ENCODE assay signal across 31 mouse cellular contexts in the genomic region with DNA sequence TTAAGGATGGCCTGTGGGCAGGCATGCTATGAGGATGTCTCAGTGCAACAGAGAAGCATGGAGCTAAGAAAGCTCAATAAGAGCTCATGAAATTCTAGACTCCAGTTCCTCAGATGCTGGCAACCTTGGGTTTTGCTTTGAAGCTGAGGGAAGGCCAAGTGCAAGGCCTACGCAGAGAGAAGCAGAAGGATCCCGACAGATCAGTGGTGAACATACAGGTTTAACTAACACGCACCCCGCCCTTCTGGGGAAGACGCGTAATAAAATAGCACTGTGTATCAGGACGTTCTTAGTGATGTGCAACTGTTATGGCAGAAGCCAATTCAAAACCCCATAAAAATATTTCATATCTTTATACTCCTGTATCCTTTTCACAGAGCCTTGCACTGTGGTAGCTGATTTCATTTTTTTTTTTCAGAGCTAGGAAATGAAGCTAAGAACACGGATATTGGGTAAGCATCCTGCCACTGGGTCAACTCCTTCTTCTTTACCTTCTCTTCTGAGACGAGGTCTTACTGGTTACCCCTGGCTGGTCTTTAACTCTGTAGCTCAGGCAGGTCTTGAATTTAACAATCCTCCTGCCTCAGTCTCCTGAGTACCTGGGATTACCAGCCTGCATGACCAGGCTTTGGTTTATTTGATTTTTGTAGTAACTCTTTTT. TPM values are rescaled to one million over a fixed set of nuclear protein-coding genes. Genes with fewer than 3 reads are reported as not detected.
A peak's percentile ranks its signal among the peaks of the same experiment; 100 is the strongest.
DNase-seq lines count a peak whose midpoint lies in the region; ATAC-seq and TF ChIP-seq lines count a peak whose summit lies in the region.
"Had no signal": no experiment of that assay in that cellular context is flagged by ENCODE, and none has a peak within 500 bp of the region (broad histone marks: within the 10 kb centered on the region; RNA-seq: fewer than 3 reads in every experiment).

No protein-coding gene starts in this region.

- H3K4me3 ChIP-seq in embryonic facial prominence, embryonic 15.5 days (replicated peaks) = no peak overlapping the region
- H3K4me3 ChIP-seq in embryonic facial prominence, embryonic 10.5 days = no peak overlapping the region
- no peak overlapping the region for H3K4me3 ChIP-seq in midbrain, embryonic 11.5 days (ENCODE audit: low read depth, low read length)
- H3K4me3 ChIP-seq in midbrain, embryonic 10.5 days = no peak overlapping the region
- no peak overlapping the region for H3K4me3 ChIP-seq in bone marrow, adult 2 months (replicated peaks; ENCODE audit: control insufficient read depth, low read depth, low read length)
- no peak overlapping the region for H3K4me3 ChIP-seq in kidney, adult 2 months (ENCODE audit: insufficient read depth, low read depth, low read length)
- H3K4me3 ChIP-seq: forebrain, embryonic 13.5 days; heart, embryonic 12.5 days; hindbrain, embryonic 13.5 days; limb, embryonic 13.5 days; liver, embryonic 12.5 days; midbrain, embryonic 13.5 days; neural tube, embryonic 13.5 days; stomach, embryonic 15.5 days had no signal

- no peak overlapping the region for H3K27ac ChIP-seq in embryonic facial prominence, embryonic 15.5 days (replicated peaks)
- H3K27ac ChIP-seq in embryonic facial prominence, embryonic 10.5 days (replicated peaks) = no peak overlapping the region
- no peak overlapping the region for H3K27ac ChIP-seq in midbrain, embryonic 11.5 days (ENCODE audit: low read depth, low read length)
- H3K27ac ChIP-seq in midbrain, embryonic 10.5 days (replicated peaks) = no peak overlapping the region
- H3K27ac ChIP-seq in bone marrow, adult 2 months (ENCODE audit: control insufficient read depth, insufficient read depth, low read depth, low read length, poor library complexity) = peak overlapping the region; percentile 81
- H3K27ac ChIP-seq in kidney, adult 2 months (ENCODE audit: insufficient read depth, low read depth, low read length) = no peak overlapping the region
- H3K27ac ChIP-seq: forebrain, embryonic 13.5 days; hindbrain, embryonic 13.5 days; limb, embryonic 13.5 days; liver, embryonic 12.5 days; macrophage; midbrain, embryonic 13.5 days; neural tube, embryonic 13.5 days; stomach, embryonic 15.5 days had no signal

- no peak for DNase-seq in embryonic facial prominence, embryonic 10.5 days (ENCODE audit: low spot score)
- peak; percentile 31 for DNase-seq in midbrain, embryonic 11.5 days (ENCODE audit: low spot score, missing footprints)
- DNase-seq in midbrain, embryonic 10.5 days (ENCODE audit: low spot score) = no peak
- no peak for DNase-seq in kidney, adult 2 months
- DNase-seq: B cell, adult 2 months; cerebellum, adult 18-20 months; cerebellum, postnatal 10 days; gastrocnemius, postnatal 25 days; heart, adult 18-20 months; heart, postnatal 4 days; kidney, adult 9 months; kidney, postnatal 10 days; lung, adult 18-20 months; retina, postnatal 1 day; right cerebral cortex, postnatal 14 days; thymus, adult 18-20 months; thymus, postnatal 25 days had no signal

- H3K27me3 ChIP-seq in embryonic facial prominence, embryonic 15.5 days = no peaks in the 10 kb centered on the region
- no peaks in the 10 kb centered on the region for H3K27me3 ChIP-seq in embryonic facial prominence, embryonic 10.5 days (replicated peaks; ENCODE audit: low read depth, poor library complexity, severe bottlenecking)
- no peaks in the 10 kb centered on the region for H3K27me3 ChIP-seq in midbrain, embryonic 11.5 days (ENCODE audit: control insufficient read depth, insufficient read depth, low read length)
- no peaks in the 10 kb centered on the region for H3K27me3 ChIP-seq in midbrain, embryonic 10.5 days (ENCODE audit: low read depth, poor library complexity, severe bottlenecking)
- no peaks in the 10 kb centered on the region for H3K27me3 ChIP-seq in kidney, adult 2 months (replicated peaks; ENCODE audit: control insufficient read depth, insufficient read depth, low read length)
- H3K27me3 ChIP-seq: forebrain, embryonic 13.5 days; heart, embryonic 12.5 days; hindbrain, embryonic 13.5 days; limb, embryonic 13.5 days; liver, embryonic 12.5 days; midbrain, embryonic 13.5 days; neural tube, embryonic 13.5 days; stomach, embryonic 15.5 days had no signal

- no peak for TF ChIP-seq POLR2A in bone marrow, adult 2 months (IDR thresholded peaks at IDR 0.05; ENCODE audit: borderline replicate concordance, control insufficient read depth, low read depth, low read length)
- TF ChIP-seq POLR2A in kidney, adult 2 months (IDR thresholded peaks at IDR 0.05; ENCODE audit: low read depth, low read length) = no peak

- no peak overlapping the region for H3K4me2 ChIP-seq in embryonic facial prominence, embryonic 15.5 days (replicated peaks)
- no peak overlapping the region for H3K4me2 ChIP-seq in midbrain, embryonic 11.5 days
- H3K4me2 ChIP-seq: forebrain, embryonic 13.5 days; heart, embryonic 12.5 days; hindbrain, embryonic 13.5 days; limb, embryonic 13.5 days; liver, embryonic 12.5 days; midbrain, embryonic 13.5 days; neural tube, embryonic 13.5 days; stomach, embryonic 15.5 days had no signal

- no peaks in the 10 kb centered on the region for H3K36me3 ChIP-seq in embryonic facial prominence, embryonic 15.5 days
- H3K36me3 ChIP-seq in embryonic facial prominence, embryonic 10.5 days (replicated peaks) = no peaks in the 10 kb centered on the region
- H3K36me3 ChIP-seq in midbrain, embryonic 11.5 days (ENCODE audit: control insufficient read depth, insufficient read depth, low read length) = no peaks in the 10 kb centered on the region
- no peaks in the 10 kb centered on the region for H3K36me3 ChIP-seq in midbrain, embryonic 10.5 days
- no peaks in the 10 kb centered on the region for H3K36me3 ChIP-seq in kidney, adult 2 months (ENCODE audit: control insufficient read depth, insufficient read depth, low read length)
- H3K36me3 ChIP-seq: heart, embryonic 12.5 days; hindbrain, embryonic 13.5 days; limb, embryonic 13.5 days; liver, embryonic 12.5 days; midbrain, embryonic 13.5 days; neural tube, embryonic 13.5 days; stomach, embryonic 15.5 days had no signal

- no peak overlapping the region for H3K9ac ChIP-seq in embryonic facial prominence, embryonic 15.5 days
- no peak overlapping the region for H3K9ac ChIP-seq in midbrain, embryonic 11.5 days (ENCODE audit: low read length)
- H3K9ac ChIP-seq: forebrain, embryonic 13.5 days; heart, embryonic 12.5 days; hindbrain, embryonic 13.5 days; limb, embryonic 13.5 days; liver, embryonic 12.5 days; midbrain, embryonic 13.5 days; neural tube, embryonic 13.5 days; stomach, embryonic 15.5 days had no signal

- no peaks in the 10 kb centered on the region for H3K4me1 ChIP-seq in embryonic facial prominence, embryonic 15.5 days
- H3K4me1 ChIP-seq in embryonic facial prominence, embryonic 10.5 days = no peaks in the 10 kb centered on the region
- H3K4me1 ChIP-seq in midbrain, embryonic 11.5 days (ENCODE audit: control insufficient read depth, insufficient read depth, low read length) = no peaks in the 10 kb centered on the region
- no peaks in the 10 kb centered on the region for H3K4me1 ChIP-seq in midbrain, embryonic 10.5 days
- H3K4me1 ChIP-seq in bone marrow, adult 2 months (ENCODE audit: control insufficient read depth, insufficient read depth, low read length) = peaks cover 1% of the 10 kb centered on the region; the same call in 1 of the 2 replicates
- no peaks in the 10 kb centered on the region for H3K4me1 ChIP-seq in kidney, adult 2 months (ENCODE audit: control insufficient read depth, insufficient read depth, low read length)
- H3K4me1 ChIP-seq: forebrain, embryonic 13.5 days; heart, embryonic 12.5 days; hindbrain, embryonic 13.5 days; limb, embryonic 13.5 days; liver, embryonic 12.5 days; midbrain, embryonic 13.5 days; neural tube, embryonic 13.5 days; stomach, embryonic 15.5 days had no signal

- 0 out of 2 replicates have a peak, but pooled peaks cover 7% of the 10 kb centered on the region for H3K9me3 ChIP-seq in embryonic facial prominence, embryonic 15.5 days (replicated peaks)
- H3K9me3 ChIP-seq in embryonic facial prominence, embryonic 10.5 days = no peaks in the 10 kb centered on the region
- no peaks in the 10 kb centered on the region; the same call in 1 of the 2 replicates for H3K9me3 ChIP-seq in midbrain, embryonic 11.5 days (ENCODE audit: control insufficient read depth, low read length)
- H3K9me3 ChIP-seq in midbrain, embryonic 10.5 days (replicated peaks) = 0 out of 2 replicates have a peak, but pooled peaks cover 7% of the 10 kb centered on the region
- H3K9me3 ChIP-seq: hindbrain, embryonic 13.5 days; stomach, embryonic 15.5 days had no signal

- ATAC-seq in embryonic facial prominence, embryonic 15.5 days (ENCODE audit: insufficient number of reproducible peaks, low FRiP score, low TSS enrichment, low read depth) = 0 out of 2 replicates have a peak, but pooled peaks have one; percentile 51
- ATAC-seq in midbrain, embryonic 11.5 days (ENCODE audit: low FRiP score) = no peak
- ATAC-seq in megakaryocyte-erythroid progenitor cell, adult 5-6 weeks (replicated peaks; ENCODE audit: low FRiP score, low TSS enrichment, poor library complexity, severe bottlenecking) = 0 out of 2 replicates have a peak, but pooled peaks have one; percentile 18
- ATAC-seq: forebrain, embryonic 13.5 days; intestine, embryonic 16.5 days; liver, embryonic 12.5 days; lung, postnatal 0 days; midbrain, embryonic 13.5 days had no signal

- WGBS in embryonic facial prominence, embryonic 15.5 days = 78% methylated on average over 9 of the region's 9 CpGs
- WGBS in embryonic facial prominence, embryonic 10.5 days = 94% methylated on average over 9 of the region's 9 CpGs
- WGBS in midbrain, embryonic 11.5 days = 93% methylated on average over 9 of the region's 9 CpGs
- 92% methylated on average over 9 of the region's 9 CpGs for WGBS in midbrain, embryonic 10.5 days
- WGBS in bone marrow, adult 2 months = 56% methylated on average over 9 of the region's 9 CpGs
- WGBS in kidney, adult 2 months = 90% methylated on average over 9 of the region's 9 CpGs

- no peak for TF ChIP-seq CTCF in bone marrow, adult 2 months (IDR thresholded peaks at IDR 0.05; ENCODE audit: control insufficient read depth, insufficient read depth, low read length)
- TF ChIP-seq CTCF in kidney, adult 2 months (conservative IDR thresholded peaks at IDR 0.05; ENCODE audit: insufficient read depth, insufficient read length, low read depth, low read length) = no peak

RNA-seq across cellular contexts. Expression of a gene that starts 27.0 kb away (rescaled TPM):
- polyA plus RNA-seq in embryonic facial prominence, embryonic 15.5 days (2015; fragmentation: Nextera tagmentation; extraction: Ambion mirVana) = 20.4 and 21.2 TPM in 2 replicates
- 11.0 and 11.1 TPM in 2 replicates for polyA plus RNA-seq in embryonic facial prominence, embryonic 10.5 days (2016; fragmentation: Nextera tagmentation; extraction: Ambion mirVana)
- 18.5 and 19.9 TPM in 2 replicates for polyA plus RNA-seq in midbrain, embryonic 11.5 days (2014; fragmentation: Nextera tagmentation; extraction: Ambion mirVana)
- polyA plus RNA-seq in midbrain, embryonic 10.5 days (2016; fragmentation: Nextera tagmentation; extraction: Ambion mirVana) = 13.9 and 15.9 TPM in 2 replicates
- 15.5 TPM in 2 replicates for polyA plus RNA-seq in bone marrow, adult 2 months (2011; ENCODE audit: insufficient read depth, insufficient read length, low replicate concordance, missing spikeins)
- 42.7 and 49.2 TPM in 2 replicates for total RNA-seq in megakaryocyte-erythroid progenitor cell, adult 5-6 weeks (2014; fragmentation: Nextera tagmentation)
- total RNA-seq in megakaryocyte-erythroid progenitor cell, adult 5-6 weeks (2017) = 91.1 and 135 TPM in 2 replicates
- 10.5 and 12.5 TPM in 2 replicates for polyA plus RNA-seq in kidney, adult 2 months (2012; rRNA removed)
